Mouse (Mus musculus): ENCODE measurements around the gene Akap6.

Gene Akap6

GRCm38 (mm10) chr12:52918939-52919338 is 219.8 kb downstream of the Akap6 start:
- DNase-seq: no peak

- DNase-seq: no peak
Observed at GRCm38 (mm10) chr12:52922510-52922909, 223.3 kb downstream of the Akap6 start.

DNA sequence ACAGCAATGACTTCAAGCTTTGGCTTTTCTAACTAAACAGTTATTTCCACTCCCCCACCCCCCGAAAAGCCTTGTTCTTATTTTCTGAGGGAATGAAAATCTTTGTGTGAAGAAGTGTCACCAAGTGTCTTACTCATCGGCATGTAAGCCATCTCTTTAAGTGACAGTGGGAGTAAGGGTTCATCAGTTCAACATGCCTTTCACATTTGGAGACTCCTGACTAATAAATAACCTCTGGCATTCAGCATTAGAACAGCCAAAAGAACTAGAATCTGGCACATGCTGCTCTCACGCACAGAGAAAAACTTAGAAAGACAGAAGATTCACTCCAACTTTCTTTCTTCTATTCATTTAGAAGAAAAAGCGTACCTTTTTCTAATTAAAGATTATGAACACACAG is 226.3 kb downstream of the Akap6 start:
- DNase-seq: no peak

GRCm38 (mm10) chr12:52933832-52934231 is 234.6 kb downstream of the Akap6 start:
- no peak for DNase-seq

DNA sequence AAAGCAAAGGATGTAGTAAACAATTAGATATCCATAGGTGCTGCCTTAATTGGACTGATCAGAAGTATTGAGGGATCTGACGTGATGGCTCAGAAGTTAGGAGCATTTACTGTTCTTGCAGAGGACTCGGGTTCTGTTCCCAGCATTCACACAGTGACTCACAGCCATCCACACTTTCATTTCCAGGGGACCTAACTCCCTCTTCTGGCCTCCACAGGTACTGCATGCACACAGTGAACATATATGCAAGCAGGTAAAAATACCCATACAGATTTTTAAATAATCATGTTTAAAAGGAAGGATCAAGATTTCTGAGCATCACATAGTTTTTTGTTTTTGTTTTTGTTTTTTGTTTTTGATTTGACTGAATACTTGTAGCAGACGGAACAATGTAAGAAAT is 235.8 kb downstream of the Akap6 start:
- DNase-seq: no peak

DNA sequence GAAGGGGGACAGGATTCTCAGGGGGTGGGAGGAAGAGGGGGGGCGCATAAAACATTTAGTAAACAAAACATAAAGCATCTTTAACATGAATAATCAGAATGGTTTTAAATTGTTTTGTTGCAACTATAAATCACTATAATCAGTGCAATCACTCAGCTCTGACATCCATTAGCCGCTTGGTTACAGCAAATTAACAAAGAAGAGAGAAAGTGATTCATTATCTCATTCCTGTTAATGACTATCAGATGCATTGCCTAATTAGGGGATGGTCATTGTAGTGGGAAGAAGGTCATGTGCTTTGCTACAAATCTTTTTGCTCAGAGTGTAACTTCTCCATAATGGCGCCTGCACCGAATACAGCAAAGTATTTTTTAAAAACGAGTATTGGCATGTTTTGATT is 239.6 kb downstream of the Akap6 start:
- DNase-seq: no peak

DNA sequence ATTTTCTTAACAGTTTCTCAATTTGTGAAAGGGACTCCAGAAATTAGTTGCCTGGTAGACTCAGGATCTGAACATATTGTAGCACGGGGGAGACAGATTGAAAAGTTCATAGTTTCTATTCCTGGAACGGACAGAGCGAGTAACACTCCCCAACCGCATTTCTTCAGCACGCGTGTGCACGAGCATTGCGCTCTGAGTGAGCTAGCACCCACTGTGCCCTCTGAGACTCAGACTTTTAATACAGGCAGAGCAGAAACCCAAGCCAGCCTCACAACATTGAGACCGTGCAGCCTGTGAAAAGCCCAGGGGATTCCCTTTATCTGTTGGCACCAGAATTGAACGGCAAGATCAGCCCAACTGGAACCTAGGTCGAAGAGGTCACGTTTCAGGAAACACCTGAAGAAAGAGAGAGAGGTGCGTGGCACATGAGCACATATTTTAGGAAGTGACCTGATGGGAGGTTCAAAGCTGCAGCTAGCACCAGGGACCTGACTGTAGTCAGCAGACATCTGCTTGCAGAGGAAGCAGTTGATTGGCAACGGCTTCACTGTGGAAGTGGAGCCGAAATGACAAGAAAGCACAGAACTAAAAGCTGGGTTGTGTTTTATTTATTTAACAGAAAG is 240.3 kb downstream of the Akap6 start:
- no peak for DNase-seq

- DNase-seq: no peak
Observed at GRCm38 (mm10) chr12:52941941-52942340, 242.8 kb downstream of the Akap6 start.

GRCm38 (mm10) chr12:52944274-52944673 is 245.1 kb downstream of the Akap6 start:
- DNase-seq: no peak

DNA sequence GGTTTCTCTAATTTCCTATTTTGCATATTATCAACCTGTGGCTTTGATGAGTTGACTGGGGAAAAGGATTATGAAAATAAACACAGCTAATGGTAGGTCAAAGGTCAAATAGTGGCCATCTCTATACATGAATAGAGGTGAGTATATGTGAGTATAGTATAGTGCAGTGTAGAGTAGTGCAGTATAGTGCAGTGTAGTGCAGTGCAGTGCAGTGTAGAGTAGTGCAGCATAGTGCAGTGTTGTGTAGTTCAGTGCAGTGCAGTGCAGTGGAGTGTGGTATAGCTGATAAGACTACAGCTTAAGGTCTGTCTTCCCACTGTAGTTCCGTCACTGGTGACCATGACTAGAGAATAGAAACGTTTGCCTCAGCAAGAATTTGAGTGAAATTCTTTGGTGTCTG is 245.8 kb downstream of the Akap6 start:
- DNase-seq: no peak

DNA sequence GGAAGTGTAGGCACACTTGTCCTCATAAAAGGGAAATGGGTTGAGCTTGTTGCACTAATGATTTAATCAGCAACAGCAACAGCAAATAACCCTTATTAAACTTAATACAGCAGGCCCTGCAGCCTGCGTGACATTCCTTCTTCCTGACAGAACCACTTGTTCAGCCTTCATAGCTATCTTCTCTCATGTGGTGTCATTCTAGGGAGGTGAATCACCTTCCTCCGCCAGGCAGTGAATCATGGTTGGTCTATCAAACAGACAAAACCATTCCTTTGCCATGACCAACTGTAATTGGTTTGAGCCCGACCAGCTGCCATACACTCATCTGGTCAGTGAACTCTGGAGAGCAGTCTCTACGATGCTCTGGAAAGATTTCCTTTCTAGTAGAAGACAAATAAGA is 251.5 kb downstream of the Akap6 start:
- DNase-seq: no peak

GRCm38 (mm10) chr12:52957587-52957986 is 258.4 kb downstream of the Akap6 start:
- DNase-seq: no peak

DNA sequence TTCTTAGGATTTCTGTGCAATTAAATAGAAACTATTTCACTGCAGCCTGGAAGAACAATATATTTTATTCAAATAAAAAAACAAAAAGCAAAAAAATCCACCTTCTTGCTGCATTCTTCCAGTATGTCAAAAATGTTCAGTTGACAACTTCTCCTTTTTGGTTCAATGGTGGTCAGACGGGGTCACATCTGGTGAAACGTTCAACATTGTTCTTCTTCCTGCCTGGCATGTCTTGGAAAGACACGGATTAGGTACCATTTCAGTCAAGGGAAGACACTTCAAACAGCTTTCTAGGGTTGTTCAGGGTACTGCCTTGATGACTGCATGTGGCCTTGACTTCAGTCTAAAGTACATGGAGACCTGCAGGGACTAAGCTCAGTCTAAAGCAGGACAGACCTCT is 258.8 kb downstream of the Akap6 start:
- DNase-seq: no peak

GRCm38 (mm10) chr12:52991745-52992144 is 292.6 kb downstream of the Akap6 start:
- no peak for DNase-seq

DNA sequence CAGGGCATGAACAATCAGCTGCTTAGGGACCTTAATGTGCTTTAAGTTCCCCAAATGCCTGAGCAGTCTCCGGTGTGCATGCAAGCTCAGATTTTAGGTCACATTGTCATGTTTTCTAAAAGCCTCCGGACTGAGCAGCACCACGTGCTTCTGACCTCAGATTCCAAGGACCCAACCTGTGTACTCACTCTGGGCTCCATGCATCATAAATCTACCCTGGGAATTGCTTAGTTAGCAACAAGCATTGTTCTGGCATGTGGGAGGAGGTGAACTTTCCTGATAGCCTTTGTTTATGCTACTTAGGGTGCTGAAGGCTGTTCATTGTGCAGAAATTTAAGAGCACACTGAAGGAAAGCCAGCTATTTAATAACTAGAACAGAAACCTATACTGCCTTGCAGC is 313.2 kb downstream of the Akap6 start:
- no peak for DNase-seq

DNA sequence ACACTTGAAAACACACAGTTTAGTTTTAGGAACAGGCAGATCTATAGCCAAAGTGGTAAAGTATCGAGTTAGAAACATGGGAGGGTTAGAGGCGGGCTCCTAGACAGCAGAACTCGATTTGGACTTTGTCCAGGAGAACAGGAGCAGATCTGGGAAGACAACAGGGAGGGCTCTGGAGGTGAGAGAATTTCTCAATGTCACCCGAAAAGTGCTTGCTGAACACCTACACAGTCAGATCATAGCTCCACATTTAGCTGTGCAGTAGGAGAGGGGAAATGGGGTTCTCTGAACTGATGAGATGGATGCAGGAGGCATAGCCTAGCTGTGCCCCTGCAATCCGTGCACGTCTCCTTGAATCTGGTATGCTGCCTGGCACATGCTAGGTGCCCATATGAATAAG is 315.4 kb downstream of the Akap6 start:
- no peak for DNase-seq

- no peak for DNase-seq
Observed at GRCm38 (mm10) chr12:53024575-53025246, 325.5 kb downstream of the Akap6 start.

- DNase-seq: no peak
Observed at GRCm38 (mm10) chr12:53027308-53027707, 328.1 kb downstream of the Akap6 start.

DNA sequence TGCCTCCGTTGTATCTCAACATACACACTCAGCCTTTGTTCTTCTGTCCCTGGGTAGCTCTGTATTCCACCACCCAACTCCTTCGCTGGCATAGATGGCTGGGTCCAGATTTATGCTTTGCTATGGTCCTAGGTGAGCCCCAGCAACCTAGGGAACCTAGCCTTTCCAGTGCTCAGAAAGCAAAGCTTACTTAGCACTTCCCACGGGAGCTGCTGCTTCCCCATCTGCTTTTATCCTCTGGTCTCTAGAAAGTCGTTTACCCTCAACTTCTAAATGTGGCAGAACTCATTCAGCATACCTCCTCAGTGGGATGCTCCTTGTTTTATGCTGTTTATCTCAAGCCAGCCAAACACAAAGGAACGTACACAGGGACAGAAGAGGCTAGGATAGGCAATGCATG is 329.7 kb downstream of the Akap6 start:
- DNase-seq: no peak

GRCm38 (mm10) chr12:53029910-53030309 is 330.7 kb downstream of the Akap6 start:
- DNase-seq: no peak

- peak; percentile 17 for DNase-seq
Observed at GRCm38 (mm10) chr12:53032762-53033161, 333.6 kb downstream of the Akap6 start.

DNA sequence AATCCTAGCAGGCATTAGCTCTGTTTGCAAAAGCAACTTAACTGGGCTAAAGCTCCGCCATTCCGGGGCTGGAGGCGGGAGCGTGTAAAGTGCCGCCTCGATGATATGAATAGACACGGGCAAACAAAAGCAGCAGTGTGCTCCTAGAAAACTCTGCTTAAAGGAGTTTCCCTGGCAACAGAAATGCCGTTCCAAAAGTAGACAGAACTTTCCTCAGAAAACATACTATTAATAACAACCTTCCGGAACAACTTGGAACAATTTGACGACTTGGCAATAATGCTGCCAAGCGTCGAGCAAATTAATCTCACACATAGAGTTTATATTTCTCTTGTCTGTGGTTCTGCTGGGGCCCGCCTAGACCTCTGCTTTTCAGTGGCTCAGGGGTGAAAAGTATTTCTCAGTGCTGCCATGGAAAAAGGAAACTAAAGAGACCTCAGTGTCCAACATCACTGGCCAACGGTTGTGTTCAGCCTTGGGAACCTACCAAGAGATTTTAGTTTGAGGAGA is 334.3 kb downstream of the Akap6 start:
- DNase-seq: peak; percentile 12

DNA sequence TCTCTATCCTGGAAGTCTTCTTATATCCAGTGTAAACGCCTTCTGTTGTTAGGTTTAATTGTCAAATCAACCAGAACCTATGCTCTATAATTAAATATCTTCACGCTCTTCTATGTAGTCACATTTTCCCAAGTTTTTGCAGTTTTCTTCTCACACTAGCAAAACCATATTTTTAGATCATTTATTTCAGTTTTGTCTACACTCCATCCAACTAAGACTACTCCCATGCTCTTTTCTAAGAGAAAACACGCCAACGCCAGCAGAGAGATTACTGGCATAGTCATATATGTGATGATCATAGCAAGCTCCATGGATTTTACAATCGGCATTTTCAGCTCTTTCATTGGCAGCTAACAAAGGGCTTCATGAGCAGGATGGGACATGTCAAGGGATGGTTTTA is 341.5 kb downstream of the Akap6 start:
- DNase-seq: no peak

GRCm38 (mm10) chr12:53042739-53043138 is 343.6 kb downstream of the Akap6 start:
- DNase-seq: no peak

DNA sequence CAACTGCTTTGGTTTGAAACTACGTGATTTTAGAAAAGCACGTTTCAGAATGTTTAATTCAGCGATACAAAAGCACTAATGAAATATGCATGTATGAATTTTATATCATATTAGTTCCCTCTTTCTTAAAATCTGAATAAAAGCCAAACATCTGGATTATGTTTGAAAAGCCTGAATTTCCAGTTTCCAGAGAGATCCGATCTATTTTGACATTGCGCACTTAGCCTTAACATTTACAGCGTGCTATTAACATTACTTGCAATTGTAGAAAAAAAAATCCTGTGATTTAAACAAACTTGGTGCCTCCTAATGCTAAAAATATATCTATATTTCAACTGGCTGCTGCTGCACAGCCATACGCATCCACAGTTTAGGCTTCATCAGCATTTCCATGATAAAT is 358.4 kb downstream of the Akap6 start:
- DNase-seq: no peak

Measured in kidney, adult 11 months (tissue).